Mouse (Mus musculus) E14TG2a.4 (cell line): Measurements from ENCODE around the gene Nanp.

Experiments used
- H3K27me3 ChIP-seq: 2 replicates; pipeline ENCODE4 v1.6.1; 2014; ENCODE audit warnings: low read length, control low read depth; ENCODE audit not compliant: insufficient read depth
- H3K36me3 ChIP-seq: 2 replicates; pipeline ENCODE4 v1.6.1; 2014; ENCODE audit warnings: low read length, control low read depth; ENCODE audit not compliant: insufficient read depth
- H3K4me1 ChIP-seq: replicated peaks from 2 replicates; pipeline ENCODE4 v1.6.1; 2014; ENCODE audit warnings: low read depth, low read length, control low read depth
- H3K4me3 ChIP-seq: replicated peaks from 2 replicates; pipeline ENCODE4 v1.5.1; 2014; ENCODE audit warnings: mild to moderate bottlenecking, low read length
- H3K9me3 ChIP-seq: 2 replicates; pipeline ENCODE4 v1.6.1; 2014; ENCODE audit warnings: low read length, control low read depth
- CTCF ChIP-seq: conservative IDR thresholded peaks from 2 replicates; pipeline ENCODE4 v1.5.1; 2014; ENCODE audit warnings: low read length
- NANOG ChIP-seq: IDR thresholded peaks from 2 replicates; pipeline ENCODE4 v1.6.1; 2014; ENCODE audit warnings: borderline replicate concordance, low read length, mixed read lengths
- POU5F1 ChIP-seq: IDR thresholded peaks from 2 replicates; pipeline ENCODE4 v1.6.1; 2014; ENCODE audit warnings: low read length, borderline replicate concordance

The Nanp gene

DNA sequence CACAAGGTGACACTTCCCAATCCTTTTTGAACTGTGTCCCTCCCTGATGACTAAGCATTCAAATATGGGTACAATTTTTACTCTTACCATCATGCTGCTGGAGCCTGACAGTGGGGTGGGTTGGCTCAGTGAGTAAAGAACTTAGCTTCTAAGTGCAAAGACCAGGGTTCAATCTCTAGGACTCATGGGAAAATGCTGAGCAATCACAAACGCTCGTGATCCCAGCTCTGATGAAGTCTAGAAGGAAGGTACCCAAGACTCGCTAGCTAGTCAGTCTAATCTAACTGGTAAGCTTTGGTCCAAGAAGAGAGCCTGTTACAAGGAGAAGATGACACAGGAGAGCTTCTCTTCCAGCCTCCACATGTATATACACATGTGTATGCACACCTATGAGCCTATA, 4.8 kb downstream of the Nanp start:
- Histone ChIP-seq H3K4me1 (peaks cover 24% of the 10 kb centered on the region), H3K36me3 (peaks cover 24% of the 10 kb centered on the region), H3K9me3 (no peaks in the 10 kb centered on the region), H3K27me3 (no peaks in the 10 kb centered on the region), H3K4me3 (no peak overlapping the region)
- TF ChIP-seq POU5F1 (no peak), CTCF (no peak), NANOG (no peak)

DNA sequence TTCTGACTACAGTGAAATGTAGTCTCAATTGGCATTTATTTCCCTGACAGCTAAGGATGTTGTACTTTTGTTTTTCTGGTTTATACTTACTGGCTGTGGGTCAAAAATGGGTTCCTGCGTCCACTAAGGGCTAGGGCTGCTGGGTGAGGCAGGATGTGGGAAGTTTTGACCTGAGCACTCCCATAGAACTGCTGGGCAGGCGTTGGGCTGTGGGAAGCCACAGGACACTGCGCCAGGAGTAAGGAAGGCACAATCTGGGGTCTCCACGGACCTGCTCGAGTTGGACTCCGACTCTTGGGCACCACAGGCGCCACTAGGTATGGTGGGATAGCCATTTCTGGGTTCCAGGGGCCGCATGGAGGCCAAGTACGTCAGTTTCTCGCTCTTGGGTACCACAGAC, 18.0 kb downstream of the Nanp start:
- TF ChIP-seq CTCF (no peak), POU5F1 (no peak), NANOG (no peak)
- peaks cover 8% of the 10 kb centered on the region for H3K27me3 ChIP-seq
- H3K4me3 ChIP-seq: no peak overlapping the region

DNA sequence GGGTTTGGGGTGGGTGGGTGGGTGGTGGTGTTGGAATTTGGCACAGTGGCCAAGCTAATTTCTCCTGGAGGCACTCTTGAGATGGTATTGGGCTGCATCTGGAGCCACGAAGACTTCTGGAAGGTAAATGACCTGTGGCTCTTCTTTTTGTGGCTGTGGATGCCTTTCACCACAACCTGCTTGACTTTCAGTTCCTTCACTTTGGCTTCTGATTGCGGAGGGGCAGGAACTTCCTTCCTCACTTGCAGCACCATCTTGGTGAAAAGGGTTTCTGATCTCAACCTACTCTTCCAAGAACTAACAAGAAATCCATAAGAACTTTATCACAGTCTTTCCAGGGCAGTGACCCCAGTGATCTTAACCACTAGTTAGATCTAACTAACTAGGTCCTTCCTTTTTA, 23.9 kb downstream of the Nanp start:
- no peaks in the 10 kb centered on the region for H3K4me1 ChIP-seq
- H3K4me3 ChIP-seq: no peak overlapping the region
- H3K9me3 ChIP-seq: no peaks in the 10 kb centered on the region
- no peaks in the 10 kb centered on the region for H3K36me3 ChIP-seq
- peaks cover 27% of the 10 kb centered on the region for H3K27me3 ChIP-seq
- TF ChIP-seq POU5F1: no peak
- no peak for TF ChIP-seq CTCF
- TF ChIP-seq NANOG: no peak

More for the DNA sequence above, 18.0 kb downstream of the Nanp start:
- no peaks in the 10 kb centered on the region for H3K4me1 ChIP-seq
- no peaks in the 10 kb centered on the region for H3K9me3 ChIP-seq
- H3K36me3 ChIP-seq: no peaks in the 10 kb centered on the region; the same call in 1 of the 2 replicates

GRCm38 (mm10) chr2:151011273-151011672, 27.9 kb downstream of the Nanp start:
- Histone ChIP-seq H3K4me1 (peaks cover 26% of the 10 kb centered on the region), H3K4me3 (no peak overlapping the region), H3K27me3 (peaks cover 46% of the 10 kb centered on the region), H3K36me3 (no peaks in the 10 kb centered on the region), H3K9me3 (no peaks in the 10 kb centered on the region)
- TF ChIP-seq POU5F1 (no peak), NANOG (no peak), CTCF (no peak)

- peaks cover 35% of the 10 kb centered on the region for H3K27me3 ChIP-seq
- TF ChIP-seq NANOG (no peak), CTCF (no peak), POU5F1 (no peak)
- H3K9me3 ChIP-seq: no peaks in the 10 kb centered on the region
- H3K4me1 ChIP-seq: peaks cover 31% of the 10 kb centered on the region
- H3K36me3 ChIP-seq: no peaks in the 10 kb centered on the region
- H3K4me3 ChIP-seq: peak overlapping the region; percentile 89
These were observed 29.6 kb downstream of the Nanp start for GRCm38 (mm10) chr2:151009515-151010085.

GRCm38 (mm10) chr2:151008939-151009509, 30.2 kb downstream of the Nanp start:
- Histone ChIP-seq H3K36me3 (no peaks in the 10 kb centered on the region), H3K4me1 (peaks cover 35% of the 10 kb centered on the region), H3K27me3 (peaks cover 31% of the 10 kb centered on the region), H3K9me3 (no peaks in the 10 kb centered on the region), H3K4me3 (peak overlapping the region; percentile 89)
- TF ChIP-seq CTCF (no peak), NANOG (no peak), POU5F1 (no peak)

GRCm38 (mm10) chr2:151008517-151008932, 30.7 kb downstream of the Nanp start:
- peaks cover 26% of the 10 kb centered on the region for H3K27me3 ChIP-seq
- TF ChIP-seq NANOG: no peak
- TF ChIP-seq CTCF: no peak
- no peak for TF ChIP-seq POU5F1
- H3K36me3 ChIP-seq: no peaks in the 10 kb centered on the region
- H3K9me3 ChIP-seq: no peaks in the 10 kb centered on the region
- H3K4me1 ChIP-seq: peaks cover 35% of the 10 kb centered on the region
- H3K4me3 ChIP-seq: peak overlapping the region; percentile 89

DNA sequence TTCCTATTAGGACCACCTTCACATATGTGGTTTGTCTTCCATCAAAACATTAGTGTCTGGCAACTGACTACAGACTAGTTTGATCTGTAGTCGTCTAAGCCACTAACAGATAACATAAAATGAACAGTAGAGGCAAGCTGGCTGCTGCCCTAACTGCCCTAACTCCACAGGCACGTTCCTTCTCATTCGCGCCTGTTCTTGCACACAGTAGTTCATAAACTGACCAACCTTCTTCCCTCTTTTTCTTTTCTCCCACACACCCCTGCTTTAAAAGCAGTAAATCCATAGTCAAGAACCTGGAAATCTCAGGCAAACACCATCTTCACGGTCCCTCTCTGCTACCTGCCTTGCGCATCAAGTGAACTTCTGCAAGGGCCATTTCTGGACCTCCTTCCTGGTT, 31.2 kb downstream of the Nanp start:
- Histone ChIP-seq H3K36me3 (no peaks in the 10 kb centered on the region), H3K4me1 (peaks cover 35% of the 10 kb centered on the region), H3K27me3 (peaks cover 24% of the 10 kb centered on the region), H3K9me3 (no peaks in the 10 kb centered on the region), H3K4me3 (peak overlapping the region; percentile 89)
- no peak for TF ChIP-seq CTCF
- no peak for TF ChIP-seq POU5F1
- TF ChIP-seq NANOG: no peak

DNA sequence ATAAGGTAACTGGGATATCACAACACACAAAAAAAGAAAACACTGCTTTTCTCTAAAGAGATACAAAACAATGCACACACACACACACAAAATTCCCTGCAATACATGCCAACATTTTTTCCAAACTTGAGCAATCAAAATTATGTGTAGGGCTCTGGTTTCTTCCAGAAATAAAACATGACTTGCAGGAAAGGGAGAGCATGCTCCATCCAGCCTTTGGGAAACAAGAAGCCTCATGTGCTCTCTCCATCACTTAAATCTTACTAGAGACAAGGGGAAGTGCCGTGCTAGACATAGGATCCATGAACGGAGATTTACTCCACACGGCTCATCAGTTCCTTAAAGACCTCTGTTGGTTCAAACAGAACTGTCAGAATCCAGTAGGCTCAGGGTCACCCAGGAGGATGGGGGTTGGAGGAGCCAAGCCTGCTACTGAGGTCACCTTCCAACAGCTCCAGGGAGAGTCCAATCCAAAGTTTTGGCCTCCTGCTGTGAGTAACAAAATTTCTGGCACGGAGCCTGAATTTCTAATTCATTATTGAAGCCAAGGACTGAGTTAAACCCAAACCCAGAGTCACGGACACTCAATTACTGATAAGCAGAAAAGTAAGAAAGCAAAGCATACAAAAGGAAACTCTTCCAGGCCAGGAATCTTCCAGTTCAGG, 32.8 kb downstream of the Nanp start:
- Histone ChIP-seq H3K4me1 (peaks cover 41% of the 10 kb centered on the region), H3K4me3 (no peak overlapping the region), H3K9me3 (no peaks in the 10 kb centered on the region), H3K27me3 (peaks cover 24% of the 10 kb centered on the region), H3K36me3 (no peaks in the 10 kb centered on the region)
- no peak for TF ChIP-seq CTCF
- TF ChIP-seq POU5F1: no peak
- no peak for TF ChIP-seq NANOG
